Mouse (Mus musculus): ENCODE measurements around the gene Asb17.

DNA sequence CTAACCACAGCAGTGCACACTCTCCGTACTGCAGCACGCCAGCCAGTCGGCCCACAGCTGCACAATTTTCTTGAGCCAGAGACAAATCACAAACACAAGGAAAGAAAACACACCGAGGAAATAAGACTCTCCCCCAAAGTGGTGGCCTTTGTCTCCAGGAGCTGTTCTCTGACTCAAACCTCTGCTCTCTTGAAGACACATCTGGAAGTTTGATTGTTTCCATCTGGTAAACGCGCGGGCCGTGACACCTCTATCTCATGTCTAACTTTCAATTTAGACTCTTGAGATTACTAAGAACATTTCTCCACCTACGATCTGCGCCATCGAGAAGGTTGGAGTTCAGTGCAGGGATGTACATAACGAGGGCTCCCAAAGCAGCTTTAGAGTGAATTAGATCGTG lies 35.6 kb upstream of the Asb17 start:
- TF ChIP-seq POLR2A (IDR thresholded peaks at IDR 0.05; ENCODE audit: extremely low read depth, insufficient read depth, low read length) (no peak), CTCF (IDR thresholded peaks at IDR 0.05; ENCODE audit: low read depth, low read length) (no peak)

All from liver, adult 2 months (tissue).